Mouse (Mus musculus) cerebellum, adult 2 months (tissue): ENCODE data around the gene Rpl18. TPM values are rescaled to one million over a fixed set of nuclear protein-coding genes. Genes with fewer than 3 reads are reported as not detected.

Experiments
- DNase-seq, 2 experiments: peaks; one replicate each; pipeline ENCODE4 v3.0.0; 2021
- H3K27ac ChIP-seq: fragments of 200-500 bp; 2 replicates; pipeline ENCODE4 v1.5.1; 2012; ENCODE audit warnings: low read length, control low read depth, inconsistent platforms; ENCODE audit not compliant: insufficient read depth
- H3K27me3 ChIP-seq: fragments of 200-500 bp; 2 replicates; pipeline ENCODE4 v1.6.1; 2012; ENCODE audit warnings: inconsistent platforms, mild to moderate bottlenecking, low read length, moderate library complexity; ENCODE audit not compliant: control insufficient read depth, insufficient read depth
- H3K4me1 ChIP-seq: fragments of 200-500 bp; 2 replicates; pipeline ENCODE4 v1.6.1; 2011; ENCODE audit warnings: low read length; ENCODE audit not compliant: control insufficient read depth, insufficient read depth
- H3K4me3 ChIP-seq: fragments of 200-500 bp; replicated peaks from 2 replicates; pipeline ENCODE3; 2011; ENCODE audit warnings: mild to moderate bottlenecking, low read depth, low read length, control low read depth; ENCODE audit not compliant: insufficient read depth
- CTCF ChIP-seq: fragments of 200-500 bp; IDR thresholded peaks from 2 replicates; pipeline ENCODE4 v1.5.1; 2011; ENCODE audit warnings: low read depth, mild to moderate bottlenecking, control low read depth, low read length, moderate library complexity, borderline replicate concordance; ENCODE audit not compliant: insufficient read depth
- POLR2A ChIP-seq: fragments of 200-500 bp; IDR thresholded peaks from 2 replicates; pipeline ENCODE4 v1.6.1; 2011; ENCODE audit warnings: low read length, control low read depth, borderline replicate concordance; ENCODE audit not compliant: insufficient read depth
- WGBS: fragments of 180-500 bp; shearing (Covaris S2); methylation state at CpG from one replicate; pipeline ENCODE4 v1.1.7; 2018; 5-methylcytosine and 5-hydroxymethylcytosine counted together
- polyA plus RNA-seq: library from polyadenylated mRNA; depleted of rRNA; stranded (reverse); fragments of >200 nt; gene quantifications from 2 replicates; pipeline ENCODE4 v1.2.3, GENCODE M21; 2012

The Rpl18 gene
- polyA plus RNA-seq, 1 experiment = 359 TPM

DNA sequence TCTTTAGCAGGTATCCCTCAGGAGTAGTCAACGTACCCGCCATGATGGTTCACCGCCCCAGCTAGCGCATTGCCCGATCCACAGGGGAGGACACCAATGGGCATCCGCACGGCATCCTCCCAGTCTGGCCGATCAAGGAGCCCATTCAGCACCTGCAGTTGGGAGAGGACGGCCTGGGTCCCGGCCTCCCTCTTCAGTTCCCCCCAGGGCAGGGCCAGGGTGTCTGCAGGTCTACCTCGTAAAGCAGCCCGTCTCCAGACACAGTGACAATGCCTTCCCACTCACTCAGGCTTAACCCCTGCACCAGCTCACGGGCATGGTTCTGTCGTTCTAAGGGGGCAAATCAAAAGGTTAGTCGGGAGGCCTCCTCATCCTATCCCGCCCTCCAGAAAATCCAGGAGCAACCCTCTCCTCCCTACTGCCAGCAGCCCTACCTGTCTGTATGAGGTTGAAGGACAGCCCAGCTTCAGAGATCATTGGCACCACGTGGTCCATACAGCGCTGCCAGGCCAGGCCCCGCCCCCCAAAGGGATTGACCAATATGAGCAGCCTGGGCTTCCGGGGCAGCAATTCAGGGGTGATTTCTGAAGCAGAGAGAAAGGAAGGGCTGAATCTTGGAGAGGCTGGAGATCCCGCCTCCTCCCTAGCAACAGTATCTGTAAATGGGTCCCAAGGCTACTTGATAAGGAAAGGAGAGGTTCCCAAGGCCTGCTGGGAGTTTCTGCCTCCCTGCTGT lies 3.1 kb upstream of the Rpl18 start:
- DNase-seq = peak; percentile 39
- no peak overlapping the region for H3K4me3 ChIP-seq
- peaks cover 35% of the 10 kb centered on the region for H3K4me1 ChIP-seq
- H3K27me3 ChIP-seq = no peaks in the 10 kb centered on the region
- 79% methylated on average over 21 of the region's 21 CpGs for WGBS
- TF ChIP-seq CTCF = 0 out of 2 replicates have a peak, but pooled peaks have one; percentile 8
- TF ChIP-seq POLR2A = peak; percentile 11; the same call in 1 of the 2 replicates
- H3K27ac ChIP-seq = no peak overlapping the region

DNA sequence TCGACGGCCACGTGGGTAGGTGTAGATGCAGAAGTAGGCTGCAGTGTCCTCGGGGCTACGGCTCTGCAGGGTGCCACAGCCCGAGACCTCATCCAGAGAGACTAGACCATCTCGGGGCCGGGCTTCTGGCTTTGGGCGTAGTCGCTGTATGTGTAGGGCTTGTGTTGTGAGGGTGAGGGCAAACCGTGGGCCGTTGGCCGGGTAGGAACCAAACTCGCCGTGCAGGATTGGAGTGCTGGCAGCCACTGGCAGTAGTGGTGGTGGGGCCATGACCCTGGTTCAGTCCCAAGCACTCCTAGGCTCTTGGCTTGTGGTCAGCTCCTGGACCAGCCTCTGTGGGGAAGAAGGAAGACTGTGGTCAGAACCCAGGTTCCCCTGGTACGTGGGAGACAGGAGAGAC lies 1.9 kb upstream of the Rpl18 start:
- Histone ChIP-seq H3K27ac (no peak overlapping the region), H3K27me3 (no peaks in the 10 kb centered on the region), H3K4me3 (no peak overlapping the region), H3K4me1 (peaks cover 29% of the 10 kb centered on the region)
- no peak for TF ChIP-seq POLR2A
- no peak for TF ChIP-seq CTCF
- DNase-seq = peak; percentile 30 to 34
- whole genome bisulfite sequencing = 87% methylated on average over 16 of the region's 16 CpGs

DNA sequence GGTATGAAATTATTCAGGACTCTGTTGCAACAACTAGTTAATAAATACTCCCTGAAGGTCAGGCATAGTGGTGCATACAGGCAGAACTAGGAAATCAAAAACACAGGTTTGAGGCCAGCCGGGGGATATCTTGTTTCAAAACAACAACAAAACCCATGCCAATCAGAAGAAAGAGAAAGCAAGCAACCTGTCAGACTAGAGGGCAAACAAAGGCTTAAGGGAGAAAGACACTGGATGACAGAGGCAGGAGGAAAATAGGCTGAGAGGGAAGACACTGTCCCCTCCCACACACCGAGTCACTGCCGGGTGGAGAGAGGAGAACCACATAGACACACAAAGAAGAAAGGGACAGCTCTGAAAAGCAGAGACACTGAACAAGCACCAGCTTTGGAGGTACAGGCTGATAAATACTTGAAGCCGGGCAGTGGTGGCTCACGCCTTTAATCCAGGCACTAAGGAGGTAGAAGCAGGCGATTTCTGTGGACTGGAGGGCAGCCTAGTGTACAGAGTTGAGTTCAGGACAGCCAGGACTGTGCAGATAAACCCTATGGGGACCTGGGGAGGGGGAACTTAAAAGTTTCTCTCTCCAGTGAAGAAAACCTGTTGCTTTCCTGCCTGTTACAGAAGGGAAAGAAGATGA lies 1.3 kb upstream of the Rpl18 start:
- Histone ChIP-seq H3K27ac (no peak overlapping the region), H3K4me3 (no peak overlapping the region), H3K27me3 (no peaks in the 10 kb centered on the region), H3K4me1 (peaks cover 23% of the 10 kb centered on the region)
- no peak for DNase-seq
- TF ChIP-seq CTCF (no peak), POLR2A (no peak)
- 76% methylated on average over 6 of the region's 6 CpGs for WGBS

DNA sequence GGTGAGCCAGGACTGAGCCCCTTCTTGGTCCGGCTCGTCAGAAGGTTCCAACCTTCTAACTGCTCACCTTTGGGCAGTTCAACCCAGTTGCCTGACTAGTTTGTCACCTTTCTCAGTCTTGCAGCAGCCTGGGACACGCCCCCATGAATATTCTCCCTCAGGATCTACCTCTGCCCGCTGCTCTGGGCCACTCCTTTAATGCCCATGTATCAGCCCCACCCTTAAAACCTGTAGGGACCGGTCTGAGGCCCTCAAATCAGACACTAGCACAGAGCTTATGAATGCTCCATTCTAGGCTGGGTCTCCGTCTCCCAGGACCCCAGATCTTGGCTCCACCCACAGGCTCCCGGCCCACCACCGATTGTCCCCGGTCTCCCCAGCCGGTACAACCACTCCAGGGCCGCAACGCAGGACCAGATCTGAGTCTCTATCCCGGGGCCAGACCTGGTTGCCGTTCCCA lies 597 bp upstream of the Rpl18 start:
- 6% methylated on average over 14 of the region's 14 CpGs for WGBS
- no peak for TF ChIP-seq POLR2A
- TF ChIP-seq CTCF = no peak
- peaks cover 21% of the 10 kb centered on the region for H3K4me1 ChIP-seq

DNA sequence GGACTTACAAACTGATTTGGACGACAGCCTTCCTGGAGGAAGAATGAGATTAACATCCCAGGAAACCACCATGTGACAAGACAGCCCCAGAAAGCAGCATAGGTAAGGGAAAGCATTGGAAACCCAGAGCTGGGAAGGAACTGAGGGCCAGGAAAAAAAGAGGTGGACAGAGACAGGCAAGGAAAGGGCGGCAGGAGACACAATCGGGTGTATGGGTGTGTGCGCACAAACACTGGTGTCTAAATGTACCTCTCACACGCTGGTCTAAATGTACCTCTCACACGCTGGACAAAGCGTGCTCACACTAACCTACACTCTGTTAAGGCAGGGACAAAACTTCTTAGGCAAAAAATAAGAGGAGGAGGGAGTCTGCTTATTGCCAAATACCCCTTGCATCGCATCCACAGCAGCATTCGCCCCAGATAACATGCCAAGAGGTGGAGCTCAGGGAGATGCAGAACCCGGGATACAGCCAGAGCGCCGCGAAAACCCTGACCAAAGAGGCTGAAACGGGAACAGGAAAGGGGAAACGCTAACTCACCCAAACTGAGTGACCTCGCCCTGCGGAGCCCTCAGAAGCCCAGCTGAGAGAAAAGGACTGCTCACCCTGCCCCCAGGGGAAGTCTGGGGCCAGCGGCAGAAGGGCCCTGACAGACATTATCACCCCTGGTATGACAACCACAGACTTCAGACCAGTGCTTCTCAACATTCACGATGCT lies 643 bp downstream of the Rpl18 start:
- no peaks in the 10 kb centered on the region for H3K27me3 ChIP-seq
- no peak overlapping the region for H3K27ac ChIP-seq
- no peak for TF ChIP-seq CTCF
- DNase-seq = no peak
- H3K4me1 ChIP-seq = peaks cover 19% of the 10 kb centered on the region
- H3K4me3 ChIP-seq = peak overlapping the region; percentile 9
- 79% methylated on average over 19 of the region's 19 CpGs for WGBS

More for the DNA sequence above, 597 bp upstream of the Rpl18 start:
- Histone ChIP-seq H3K27me3 (no peaks in the 10 kb centered on the region), H3K27ac (peak overlapping the region; percentile 37), H3K4me3 (peak overlapping the region; percentile 93)
- DNase-seq = peak in 1 of 2 experiments; percentile 28

DNA sequence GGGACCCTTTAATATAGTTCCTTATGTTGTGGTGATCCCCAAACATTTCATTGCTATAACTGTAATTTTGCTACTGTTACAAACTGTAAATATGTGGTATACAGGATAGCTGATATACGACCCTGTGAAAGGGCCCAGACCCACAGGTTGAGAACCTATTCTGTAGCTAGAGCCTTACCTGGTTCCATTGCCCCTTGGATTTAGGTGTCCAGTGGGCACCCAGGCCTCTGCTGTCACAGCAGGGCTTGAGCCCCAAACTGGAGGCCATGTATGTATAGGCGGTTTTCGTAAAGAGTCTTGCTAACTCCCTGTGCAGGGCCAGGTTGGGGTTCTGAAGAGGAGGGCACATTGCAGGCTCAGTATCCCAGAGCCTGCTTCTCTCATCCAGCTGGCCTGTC lies 1.2 kb downstream of the Rpl18 start:
- WGBS = 88% methylated on average over 3 of the region's 3 CpGs
- Histone ChIP-seq H3K4me1 (peaks cover 20% of the 10 kb centered on the region), H3K4me3 (no peak overlapping the region), H3K27me3 (no peaks in the 10 kb centered on the region), H3K27ac (no peak overlapping the region)
- no peak for DNase-seq
- TF ChIP-seq POLR2A (no peak), CTCF (no peak)

DNA sequence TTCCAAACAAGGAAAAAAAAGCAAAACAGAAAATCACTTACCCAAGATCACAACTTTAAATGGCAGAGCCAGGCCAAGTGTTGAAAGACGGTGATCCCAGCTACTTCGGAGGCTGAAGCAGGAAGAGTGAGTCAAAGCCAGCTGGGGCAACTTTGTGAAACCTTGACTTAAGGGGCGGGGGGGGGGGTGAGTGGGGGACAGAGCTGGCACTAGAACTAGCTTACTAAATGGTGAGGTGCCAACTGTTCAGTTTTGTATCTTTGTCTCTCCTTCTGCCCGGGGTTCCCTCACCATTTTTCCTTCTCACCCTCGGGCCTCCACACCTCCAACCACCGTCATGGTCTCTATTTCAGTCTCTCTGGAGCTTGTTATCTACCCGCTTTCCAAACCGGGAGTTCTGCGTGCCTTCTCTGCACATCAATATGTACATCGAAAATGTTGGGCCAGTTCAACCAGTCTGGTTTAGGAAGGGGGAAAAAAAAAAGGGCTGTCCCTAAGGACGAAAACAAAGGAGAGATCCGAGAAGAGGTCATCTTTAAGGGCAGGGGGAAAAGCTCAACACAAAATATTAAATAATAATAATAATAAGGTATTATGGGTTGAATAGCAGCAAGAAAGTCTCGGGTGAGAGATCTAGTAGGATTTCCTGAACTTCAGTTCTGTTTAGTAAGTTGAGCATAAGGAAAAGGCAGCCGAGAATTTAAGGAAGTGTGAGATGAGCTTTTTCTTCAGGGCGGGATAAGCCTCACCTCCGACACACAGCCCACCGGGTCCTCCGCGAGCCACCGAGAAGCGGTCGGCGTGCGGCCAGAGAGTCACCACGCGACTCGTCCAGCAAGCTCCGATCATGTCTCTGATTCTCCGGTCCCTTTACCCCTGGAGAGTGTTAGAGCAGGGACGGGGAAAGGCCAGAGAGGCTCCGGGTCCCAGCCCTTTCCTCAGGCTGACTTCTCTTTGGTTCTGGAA lies 2.0 kb downstream of the Rpl18 start:
- no peak for TF ChIP-seq POLR2A
- no peak for TF ChIP-seq CTCF
- no peak for DNase-seq
- Histone ChIP-seq H3K27ac (peak overlapping the region; percentile 81), H3K27me3 (no peaks in the 10 kb centered on the region), H3K4me1 (peaks cover 17% of the 10 kb centered on the region), H3K4me3 (peak overlapping the region; percentile 89)
- WGBS = 8% methylated on average over 31 of the region's 31 CpGs
